Mouse (Mus musculus): ENCODE results near the gene Csf3r.
"Not testable (repeated sequence)": the region's sequence is repeated elsewhere in the genome, so short reads cannot be mapped to it uniquely, and the experiment has no call there.

Csf3r gene

DNA sequence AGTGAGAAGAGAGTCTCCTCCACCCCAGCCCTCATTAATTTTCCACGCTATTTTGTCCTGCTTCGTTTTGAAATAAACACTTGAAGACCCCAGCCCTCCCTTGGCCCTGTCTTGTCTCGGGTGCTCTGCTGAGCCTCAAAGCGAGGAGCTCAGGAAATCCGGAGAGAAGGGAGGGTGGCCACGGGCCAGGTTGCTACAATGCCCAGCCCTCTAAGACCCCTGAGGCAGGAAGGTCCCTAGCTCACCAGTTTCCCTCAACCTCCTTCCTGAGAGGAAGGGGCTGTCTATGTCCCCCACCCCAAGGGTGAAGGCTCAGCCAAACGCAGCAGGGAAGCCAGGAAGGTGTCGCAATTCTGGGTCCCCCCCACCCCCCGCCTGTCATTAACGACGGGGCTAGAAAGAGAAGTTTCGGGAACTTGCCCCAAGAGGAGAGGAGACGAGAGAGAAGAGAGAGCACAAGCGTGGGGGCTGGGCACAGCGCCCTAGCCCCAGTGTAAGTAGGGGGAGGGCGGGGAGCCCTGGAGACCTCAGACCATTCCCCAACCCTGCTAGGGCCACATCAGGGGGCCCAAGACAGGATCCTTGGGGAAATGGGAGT, at the start of gene Csf3r:
Gene Csf3r (plus strand): TSS at position 248 of the 598 bp plus-strand sequence.
- in situ Hi-C loops (cut with MboI, MseI), result no loop called here

- in situ Hi-C loops (cut with MboI, MseI), result no loop called here
Measured at GRCm38 (mm10) chr4:125977768-125978167, 46.6 kb upstream of the Csf3r start.

DNA sequence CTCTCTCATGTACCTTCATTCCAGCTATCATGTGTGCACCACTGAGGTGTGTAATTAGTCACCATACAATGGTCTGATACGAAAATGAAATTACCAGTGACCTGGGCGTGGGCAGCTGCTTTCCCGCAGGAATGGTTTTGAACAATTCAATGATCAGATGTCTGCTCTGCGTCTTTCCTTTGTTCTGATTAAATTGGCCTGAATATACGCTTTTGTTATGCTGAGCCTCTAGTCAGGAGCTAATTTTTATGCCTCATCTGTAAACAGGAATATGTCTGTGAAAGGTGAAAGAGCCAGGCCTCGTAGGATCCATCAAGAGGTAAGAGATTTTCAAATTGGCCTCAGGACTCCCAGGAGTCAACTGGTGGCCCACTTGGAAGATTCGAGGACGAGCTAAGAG, 41.1 kb upstream of the Csf3r start:
- in situ Hi-C loops (cut with MboI, MseI), result no loop called here

- in situ Hi-C loops (cut with MboI, MseI), result not testable (repeated sequence)
Measured at GRCm38 (mm10) chr4:125985703-125986102, 38.6 kb upstream of the Csf3r start.

DNA sequence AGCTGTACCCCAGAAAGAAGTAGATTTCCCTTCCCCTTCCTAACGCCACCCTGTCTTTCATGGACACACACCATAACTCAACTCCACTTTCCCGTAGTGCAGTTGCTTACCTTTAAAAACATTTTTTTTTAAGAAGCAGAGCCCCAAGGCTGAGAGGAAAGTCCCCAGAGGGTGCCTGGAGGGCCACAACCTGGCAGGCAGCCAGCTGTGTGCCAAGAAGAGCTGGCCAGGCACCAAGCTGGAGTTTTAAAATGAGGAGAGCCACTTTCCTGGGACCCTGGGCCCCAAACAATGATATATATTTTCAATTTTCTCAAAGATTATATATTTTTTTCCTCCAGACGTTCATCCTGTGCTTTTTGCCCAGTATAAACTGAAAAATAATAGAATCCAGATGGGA, 37.3 kb upstream of the Csf3r start:
- in situ Hi-C loops (cut with MboI, MseI), result no loop called here

DNA sequence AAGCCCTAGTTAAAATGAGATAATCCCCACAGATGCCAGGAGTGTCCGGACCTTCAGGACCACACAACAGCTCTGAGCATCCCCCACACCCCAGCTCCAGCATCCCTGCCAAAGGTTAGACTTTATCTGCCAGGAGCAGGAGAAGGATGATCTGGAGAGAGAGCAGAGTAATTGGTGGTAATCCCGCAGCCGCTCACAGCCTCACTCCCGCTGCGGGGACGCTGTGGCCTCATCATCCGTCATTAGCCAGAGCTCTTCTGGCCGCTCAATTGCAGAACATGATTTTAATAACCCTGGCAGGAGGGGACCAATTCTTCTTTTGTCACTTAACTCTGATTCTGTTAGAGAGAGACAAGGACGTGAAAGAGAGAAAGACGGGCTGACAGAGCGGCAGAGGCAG, 35.3 kb upstream of the Csf3r start:
- in situ Hi-C loops (cut with MboI, MseI), result no loop called here

DNA sequence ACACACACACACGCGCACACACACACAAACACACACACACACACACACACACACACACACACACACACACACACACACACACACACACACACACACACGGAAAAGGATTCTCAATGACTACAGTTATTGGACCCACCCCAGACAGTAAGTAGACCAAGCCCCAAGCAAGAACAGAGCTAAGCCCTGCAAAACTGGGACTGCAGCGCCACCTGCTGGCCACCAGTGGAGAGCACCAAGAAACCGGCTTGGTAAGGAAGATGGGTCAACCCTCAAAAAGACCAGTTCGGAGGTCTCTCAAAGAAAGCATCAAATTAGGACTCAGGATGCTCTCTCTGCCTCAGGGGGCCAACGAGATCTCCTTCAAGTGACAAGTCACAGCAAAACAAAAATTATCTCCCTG, 34.2 kb upstream of the Csf3r start:
- in situ Hi-C loops (cut with MboI, MseI), result no loop called here

DNA sequence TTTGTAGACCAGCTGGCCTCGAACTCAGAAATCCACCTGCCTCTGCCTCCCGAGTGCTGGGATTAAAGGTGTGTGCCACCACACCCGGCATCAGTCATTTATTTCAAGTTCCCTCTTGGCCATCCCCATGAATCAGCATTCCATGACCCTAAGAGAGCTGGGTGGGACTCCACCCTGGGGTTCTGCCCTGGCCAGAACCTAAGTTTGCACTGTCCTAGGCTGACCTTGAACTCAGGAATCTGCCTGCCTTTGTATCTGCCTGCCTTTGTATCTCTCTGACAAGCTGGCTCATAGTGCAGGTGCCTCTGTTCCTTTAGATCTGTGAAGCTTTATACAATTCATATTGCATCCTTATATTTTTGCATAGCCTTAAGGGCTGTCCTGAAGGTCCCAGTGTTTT, 32.1 kb upstream of the Csf3r start:
- in situ Hi-C loops (cut with MboI, MseI), result no loop called here

DNA sequence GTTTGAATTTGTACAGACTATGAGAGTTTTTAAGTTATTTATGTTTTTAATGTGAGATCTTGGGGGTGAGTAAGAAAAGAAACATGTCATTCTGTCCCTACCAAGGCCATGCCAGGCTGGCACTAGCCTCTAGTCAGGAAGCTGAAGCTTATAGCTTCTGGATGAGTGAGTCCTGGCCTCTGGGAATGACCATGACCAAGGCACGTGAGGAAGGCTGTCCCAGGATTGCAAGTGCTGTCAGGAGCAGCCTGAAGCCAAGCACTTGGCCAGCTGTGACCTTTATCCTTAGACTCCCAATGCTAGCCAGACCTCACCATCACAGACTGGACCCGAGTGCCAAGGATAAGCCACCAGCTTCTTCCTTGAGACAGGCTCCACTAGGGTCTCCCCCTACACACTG, 31.4 kb upstream of the Csf3r start:
- in situ Hi-C loops (cut with MboI, MseI), result no loop called here

DNA sequence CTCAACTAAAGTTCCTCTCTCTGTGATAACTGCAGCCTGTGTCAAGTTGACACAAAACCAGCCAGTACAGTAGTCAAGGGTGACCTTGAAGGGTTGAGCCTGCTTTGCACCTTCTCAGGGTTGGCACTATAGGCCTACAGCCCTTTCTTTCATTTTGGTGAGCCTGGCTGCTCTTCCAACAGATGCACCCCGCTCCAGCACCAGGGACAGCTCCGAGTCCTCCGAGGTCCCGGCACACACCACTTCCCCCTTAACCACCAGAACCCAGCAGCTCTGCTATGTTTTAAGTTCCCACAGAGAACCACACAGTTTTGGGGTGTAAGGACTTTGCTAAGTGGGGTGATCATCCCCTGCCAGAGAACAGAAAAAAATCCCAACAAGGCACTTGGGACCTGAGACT, 27.8 kb upstream of the Csf3r start:
- in situ Hi-C loops (cut with MboI, MseI), result no loop called here

- in situ Hi-C loops (cut with MboI, MseI), result no loop called here
Measured at GRCm38 (mm10) chr4:125997826-125998225, 26.5 kb upstream of the Csf3r start.

DNA sequence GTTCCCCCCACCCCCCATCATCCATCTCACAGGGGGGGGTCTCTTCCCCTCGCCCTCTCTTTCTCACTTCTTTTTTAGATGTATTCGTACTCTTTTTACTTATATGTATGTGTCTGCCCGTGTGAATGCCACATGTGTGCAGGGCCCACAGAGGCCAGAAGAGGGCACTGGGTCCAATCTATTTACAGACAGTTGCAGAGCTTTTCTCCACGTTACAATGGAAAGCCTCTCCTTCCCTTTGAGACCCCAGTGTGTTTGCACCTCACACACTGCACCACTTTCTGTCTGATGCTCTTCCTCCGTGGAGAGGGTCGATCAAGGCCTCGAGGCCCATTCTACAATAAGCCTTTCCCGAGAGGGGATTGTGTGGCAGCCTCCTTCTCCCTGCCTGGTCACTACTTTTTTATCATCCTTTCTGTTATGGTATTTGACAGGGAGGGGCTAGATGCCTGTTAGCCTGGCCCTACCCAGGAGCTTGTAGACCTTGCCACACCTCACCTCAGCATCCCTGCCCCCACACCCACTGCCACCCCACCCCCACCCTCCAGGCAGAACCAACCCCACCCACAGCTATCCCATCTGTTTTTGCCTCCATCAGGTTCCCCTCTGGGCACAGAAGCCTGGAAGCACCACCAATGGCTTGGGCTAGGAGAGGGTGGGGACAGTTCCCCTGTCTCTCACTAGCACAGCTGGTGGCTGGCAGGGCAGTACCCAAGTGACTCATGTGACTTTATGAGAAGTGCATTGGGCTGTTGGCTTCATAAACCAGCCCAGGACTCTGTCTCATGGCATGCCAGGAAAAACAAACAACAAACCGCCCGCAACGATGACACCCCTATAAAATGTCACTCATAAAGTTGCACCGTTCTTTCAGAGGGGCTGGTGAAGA, 22.8 kb upstream of the Csf3r start:
- in situ Hi-C loops (cut with MboI, MseI), result no loop called here

- in situ Hi-C loops (cut with MboI, MseI), result no loop called here
Measured at GRCm38 (mm10) chr4:126017676-126018332, 6.5 kb upstream of the Csf3r start.

DNA sequence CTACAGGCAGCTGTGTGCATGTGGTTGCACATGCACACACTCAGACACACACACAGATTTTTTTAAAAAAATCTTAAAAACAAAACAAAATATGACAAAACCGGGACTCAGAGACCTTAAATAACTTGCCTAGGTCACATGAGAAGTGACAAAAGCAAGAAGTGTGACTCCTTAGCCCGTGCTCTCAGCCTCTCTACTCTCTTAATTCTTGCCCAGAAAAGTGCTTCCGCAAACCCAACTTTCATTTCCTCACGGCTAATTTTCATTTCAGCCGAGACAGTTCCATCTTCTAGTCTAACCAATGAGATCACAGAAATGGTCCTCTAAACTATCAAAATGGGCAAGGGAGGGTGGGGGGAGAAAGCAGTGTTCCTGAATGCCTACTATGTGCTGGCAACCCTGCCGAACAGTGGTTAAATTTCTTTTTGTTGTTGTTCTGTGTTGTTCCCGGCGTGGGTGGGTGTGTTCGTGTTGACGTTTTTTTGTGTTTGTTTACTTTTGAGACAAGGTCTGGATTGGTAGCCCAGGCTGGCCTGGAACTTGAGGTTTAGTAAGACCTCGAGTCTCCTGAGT, 5.3 kb upstream of the Csf3r start:
- in situ Hi-C loops (cut with MboI, MseI), result no loop called here

- in situ Hi-C loops (cut with MboI, MseI), result no loop called here
Measured at GRCm38 (mm10) chr4:126025801-126026200, 1.5 kb downstream of the Csf3r start.

GRCm38 (mm10) chr4:126027980-126028379, 3.6 kb downstream of the Csf3r start:
- in situ Hi-C loops (cut with MboI, MseI), result no loop called here

DNA sequence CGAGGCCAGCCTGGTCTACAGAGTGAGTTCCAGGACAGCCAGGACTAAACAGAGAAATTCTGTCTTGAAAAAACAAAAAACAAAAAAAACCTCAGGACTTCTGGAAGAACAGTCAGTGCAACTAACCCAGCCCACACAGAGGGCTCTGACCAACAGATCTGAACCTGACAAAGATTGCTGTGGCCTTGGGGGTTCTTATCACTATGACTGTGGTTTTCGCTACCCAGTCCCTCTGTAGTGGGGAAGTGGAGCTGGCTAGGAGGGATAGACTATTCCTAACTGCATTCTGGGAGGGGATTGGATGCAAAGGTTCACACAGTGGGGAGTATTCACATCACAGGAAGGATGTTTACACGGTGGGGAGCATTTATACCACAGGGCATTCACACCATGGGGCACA, 4.7 kb downstream of the Csf3r start:
- in situ Hi-C loops (cut with MboI, MseI), result no loop called here

DNA sequence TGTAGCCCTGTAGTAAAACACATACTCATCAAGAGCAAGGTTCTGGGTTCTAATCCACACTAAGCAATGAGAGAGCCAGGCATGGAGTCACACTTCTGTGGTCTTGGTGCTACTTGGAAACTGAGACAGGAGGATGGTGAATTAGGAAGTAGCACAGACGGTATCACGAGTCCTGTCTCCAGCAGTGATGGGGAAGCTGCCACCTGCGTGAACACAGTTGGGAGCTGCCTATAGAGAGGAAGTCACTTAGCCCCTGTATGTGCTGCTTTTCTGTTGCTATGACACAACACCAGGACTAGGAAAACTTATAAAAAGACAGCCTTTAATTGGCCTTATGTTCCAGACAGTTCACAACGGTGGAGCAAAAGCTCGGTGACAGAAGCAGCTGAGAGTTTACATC, 6.4 kb downstream of the Csf3r start:
- in situ Hi-C loops (cut with MboI, MseI), result no loop called here

DNA sequence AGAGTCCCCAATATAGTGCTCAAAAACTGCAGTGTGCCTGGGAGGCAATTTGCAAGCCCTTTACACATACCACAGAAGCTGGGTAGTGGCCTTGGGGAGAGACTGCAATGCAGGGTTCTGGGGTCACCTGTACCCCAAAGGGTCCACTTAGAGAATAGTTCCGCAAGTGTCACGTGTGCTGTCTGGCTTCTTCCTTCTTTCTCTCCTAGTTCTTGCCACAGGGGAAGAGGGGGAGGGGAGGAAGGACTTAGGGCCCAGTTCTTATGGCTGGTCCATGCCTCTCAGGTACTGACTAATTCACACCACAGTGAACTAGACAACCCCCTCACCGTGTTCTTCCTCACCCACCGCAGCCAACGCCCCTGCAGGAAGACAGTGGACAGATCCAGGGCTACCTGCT, 11.1 kb downstream of the Csf3r start:
- in situ Hi-C loops (cut with MboI, MseI), result no loop called here

- in situ Hi-C loops (cut with MboI, MseI), result no loop called here
Measured at GRCm38 (mm10) chr4:126046851-126047585, 22.7 kb downstream of the Csf3r start, which contains the start of gene Mrps15. Mrps15 (plus strand) TSS chr4:126046925.

DNA sequence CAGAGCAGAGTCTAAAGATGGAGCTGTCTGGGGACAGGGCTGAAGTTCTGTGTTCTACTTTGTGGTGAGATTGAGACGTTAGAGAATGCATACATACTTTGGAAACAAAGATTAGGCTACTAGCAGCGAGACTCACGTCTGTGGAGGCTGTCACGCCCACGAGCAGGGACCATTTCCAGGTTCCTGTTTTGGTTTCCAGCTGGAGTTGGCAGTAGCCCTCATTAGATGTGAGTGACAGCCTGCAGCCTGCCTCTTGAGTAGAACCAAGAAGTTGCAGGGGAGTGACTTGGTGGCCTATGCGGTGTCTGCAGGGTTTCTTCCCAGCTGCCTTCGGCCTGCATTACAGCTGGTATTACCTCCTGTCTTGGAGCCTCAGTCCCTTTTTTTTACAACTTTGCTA, 27.3 kb downstream of the Csf3r start:
- in situ Hi-C loops (cut with MboI, MseI), result loop anchor here (10.0 kb wide), 1 partner anchor 703 kb away; the partner anchor contains the start of genes AU040320 and Ncdn

All from regulatory T cell (primary cell).